Mouse (Mus musculus): ENCODE measurements around the gene Fbxl19. TPM values are rescaled to one million over a fixed set of nuclear protein-coding genes. Genes with fewer than 3 reads are reported as not detected.

Gene Fbxl19
- total and polyA plus RNA-seq, 3 experiments: 22.4 to 31.7 (median 28.2) TPM

DNA sequence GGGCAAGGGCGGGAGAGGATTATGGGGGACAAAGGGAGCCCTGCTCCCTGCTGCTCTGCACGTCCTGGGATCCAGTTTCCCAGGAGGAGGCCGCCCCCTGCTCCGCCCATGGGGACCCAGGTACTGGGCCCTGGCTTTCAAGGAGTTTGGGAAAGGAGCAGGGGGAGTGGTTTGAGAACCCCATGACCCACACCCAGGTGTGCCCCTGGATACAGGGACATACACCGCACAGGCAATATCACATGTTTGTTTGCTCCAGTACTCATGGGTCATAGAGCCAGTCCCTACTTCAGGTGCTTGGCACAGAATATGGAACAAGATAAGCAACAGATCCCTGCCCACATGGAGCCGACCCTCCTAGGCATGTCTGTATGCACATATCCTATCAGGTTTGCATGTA is 18.4 kb upstream of the Fbxl19 start:
- Histone ChIP-seq H3K36me3 (replicated peaks in 1 of 2; ENCODE audit: control insufficient read depth in 1 of 2, insufficient read depth in 1 of 2, low read length in 1 of 2) (no peaks in the 10 kb centered on the region), H3K4me1 (ENCODE audit: control insufficient read depth in 1 of 2, insufficient read depth in 2 of 2) (no peaks in the 10 kb centered on the region), H3K4me3 (replicated peaks in 1 of 3; ENCODE audit: low read depth in 2 of 3, low read length in 2 of 3, poor library complexity in 1 of 3) (no peak overlapping the region), H3K9ac (ENCODE audit: insufficient read depth, low read depth) (no peak overlapping the region), H3K27me3 (replicated peaks) (peaks cover 2% of the 10 kb centered on the region), H3K9me3 (replicated peaks; ENCODE audit: low read length) (no peaks in the 10 kb centered on the region), H3K4me2 (ENCODE audit: insufficient read depth, low read depth, poor library complexity, severe bottlenecking) (no peak overlapping the region), H3K27ac (ENCODE audit: insufficient read depth, low read depth) (no peak overlapping the region), H3K79me2 (replicated peaks; ENCODE audit: control insufficient read depth, extremely low read depth, insufficient read depth, poor library complexity, severe bottlenecking) (no peaks in the 10 kb centered on the region)
- no peak for DNase-seq (ENCODE audit: extremely low read depth)
- in situ Hi-C loops (cut with MboI; ENCODE audit: low pct_ligation_motif_present, low pct_unique_long_range_greater_than_20kb, low sequenced_read_pairs): no loop called here
- TF ChIP-seq ETS1 (conservative IDR thresholded peaks at IDR 0.05; ENCODE audit: low read depth, low read length) (no peak), BHLHE40 (IDR thresholded peaks at IDR 0.05; ENCODE audit: low read depth, low read length) (no peak), ZMIZ1 (IDR thresholded peaks at IDR 0.05; ENCODE audit: low read depth, low read length) (no peak), USF1 (IDR thresholded peaks at IDR 0.05; ENCODE audit: low read depth, low read length) (no peak), ZNF384 (IDR thresholded peaks at IDR 0.05; ENCODE audit: low read depth, low read length) (no peak), MAX (IDR thresholded peaks at IDR 0.05; ENCODE audit: low read length) (no peak), UBTF (IDR thresholded peaks at IDR 0.05; ENCODE audit: low read depth, low read length) (no peak)
- dilution Hi-C loops (cut with MboI; ENCODE audit: extremely low pct_ligation_motif_present, extremely low pct_unique_long_range_greater_than_20kb, low sequenced_read_pairs): no loop called here

DNA sequence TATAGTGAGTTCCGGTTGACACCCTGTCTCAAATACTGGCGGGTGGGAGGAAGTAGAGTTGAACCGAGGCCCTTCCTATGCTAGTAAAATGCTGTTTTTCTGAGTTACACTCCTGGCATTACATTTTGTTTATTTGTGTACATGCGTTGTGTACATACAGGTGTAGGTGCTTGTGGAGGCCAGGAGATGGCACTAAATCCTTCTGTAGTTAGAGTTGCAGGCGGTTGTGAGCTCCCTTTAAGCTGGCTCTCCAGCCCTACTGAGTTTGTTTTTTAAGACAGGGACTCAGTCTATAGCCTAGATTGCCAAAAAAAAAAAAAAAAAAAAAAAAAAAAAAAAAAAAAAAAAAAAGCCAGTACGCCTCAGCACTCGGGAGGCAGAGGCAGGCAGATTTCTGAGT is 16.4 kb upstream of the Fbxl19 start:
- H3K4me2 ChIP-seq (ENCODE audit: insufficient read depth, low read depth, poor library complexity, severe bottlenecking): no peak overlapping the region
- no peaks in the 10 kb centered on the region for H3K79me2 ChIP-seq (replicated peaks; ENCODE audit: control insufficient read depth, extremely low read depth, insufficient read depth, poor library complexity, severe bottlenecking)
- no peaks in the 10 kb centered on the region for H3K4me1 ChIP-seq (ENCODE audit: control insufficient read depth in 1 of 2, insufficient read depth in 2 of 2)
- TF ChIP-seq ELF1 (IDR thresholded peaks at IDR 0.05; ENCODE audit: low read depth, low read length): no peak
- TF ChIP-seq ZNF384 (IDR thresholded peaks at IDR 0.05; ENCODE audit: low read depth, low read length): peak; percentile 45; the same call in 1 of the 2 replicates
- TF ChIP-seq USF1 (IDR thresholded peaks at IDR 0.05; ENCODE audit: low read depth, low read length): no peak
- no peak for TF ChIP-seq TCF12 (IDR thresholded peaks at IDR 0.05; ENCODE audit: low read depth, low read length)
- no peak for TF ChIP-seq ZMIZ1 (IDR thresholded peaks at IDR 0.05; ENCODE audit: low read depth, low read length)
- TF ChIP-seq ZKSCAN1 (IDR thresholded peaks at IDR 0.05; ENCODE audit: borderline replicate concordance, low read depth, low read length): no peak
- TF ChIP-seq ETS1 (conservative IDR thresholded peaks at IDR 0.05; ENCODE audit: low read depth, low read length): no peak
- TF ChIP-seq BHLHE40 (IDR thresholded peaks at IDR 0.05; ENCODE audit: low read depth, low read length): no peak
- no peak for TF ChIP-seq JUN (IDR thresholded peaks at IDR 0.05; ENCODE audit: insufficient read depth, low read depth, low read length)
- peak; percentile 38 for TF ChIP-seq RAD21 (IDR thresholded peaks at IDR 0.05; ENCODE audit: low read depth, low read length)
- TF ChIP-seq SMC3 (IDR thresholded peaks at IDR 0.05; ENCODE audit: low read depth, low read length): peak; percentile 40
- TF ChIP-seq HCFC1 (IDR thresholded peaks at IDR 0.05; ENCODE audit: low read depth, low read length): no peak
- TF ChIP-seq CHD1 (IDR thresholded peaks at IDR 0.05; ENCODE audit: low read depth, low read length): no peak
- no peak for TF ChIP-seq MAX (IDR thresholded peaks at IDR 0.05; ENCODE audit: low read length)
- no peak for TF ChIP-seq KAT2A (IDR thresholded peaks at IDR 0.05; ENCODE audit: insufficient replicate concordance, low read length)
- no peak for TF ChIP-seq NELFE (IDR thresholded peaks at IDR 0.05; ENCODE audit: low read depth, low read length)
- TF ChIP-seq POLR2A (IDR thresholded peaks at IDR 0.05; ENCODE audit: low read depth, low read length): no peak
- TF ChIP-seq UBTF (IDR thresholded peaks at IDR 0.05; ENCODE audit: low read depth, low read length): no peak
- TF ChIP-seq RCOR1 (conservative IDR thresholded peaks at IDR 0.05; ENCODE audit: low read depth, low read length): no peak
- TF ChIP-seq MXI1 (IDR thresholded peaks at IDR 0.05; ENCODE audit: low read depth, low read length): no peak
- peak in 1 of 2 experiments; percentile 47; a peak in 2 of 4 replicates for TF ChIP-seq CTCF (conservative IDR thresholded peaks at IDR 0.05 in 1 of 2, IDR thresholded peaks at IDR 0.05 in 1 of 2; ENCODE audit: low read depth in 2 of 2, low read length in 2 of 2)
- peaks cover 2% of the 10 kb centered on the region for H3K27me3 ChIP-seq (replicated peaks)
- no peak overlapping the region for H3K27ac ChIP-seq (ENCODE audit: insufficient read depth, low read depth)
- dilution Hi-C loops (cut with MboI; ENCODE audit: extremely low pct_ligation_motif_present, extremely low pct_unique_long_range_greater_than_20kb, low sequenced_read_pairs) (no loop called here), in situ Hi-C loops (cut with MboI; ENCODE audit: low pct_ligation_motif_present, low pct_unique_long_range_greater_than_20kb, low sequenced_read_pairs) (no loop called here)
- DNase-seq (ENCODE audit: extremely low read depth): no peak
- no peaks in the 10 kb centered on the region for H3K36me3 ChIP-seq (replicated peaks in 1 of 2; ENCODE audit: control insufficient read depth in 1 of 2, insufficient read depth in 1 of 2, low read length in 1 of 2)
- H3K9me3 ChIP-seq (replicated peaks; ENCODE audit: low read length): peaks cover 4% of the 10 kb centered on the region
- H3K9ac ChIP-seq (ENCODE audit: insufficient read depth, low read depth): no peak overlapping the region
- no peak overlapping the region for H3K4me3 ChIP-seq (replicated peaks in 1 of 3; ENCODE audit: low read depth in 2 of 3, low read length in 2 of 3, poor library complexity in 1 of 3)

All from CH12.LX (cell line).